Mouse (Mus musculus) megakaryocyte-erythroid progenitor cell, adult 5-6 weeks (primary cell): ENCODE results near the gene Gm10272. TPM values are rescaled to one million over a fixed set of nuclear protein-coding genes. Genes with fewer than 3 reads are reported as not detected.
A peak's percentile ranks its signal among the peaks of the same experiment; 100 is the strongest.
"Not testable (repeated sequence)": the region's sequence is repeated elsewhere in the genome, so short reads cannot be mapped to it uniquely, and the experiment has no call there.

Experiments
- ATAC-seq: replicated peaks from 2 replicates; pipeline ENCODE4 v1.8.0; 2016; ENCODE audit warnings: mild to moderate bottlenecking, inconsistent platforms; ENCODE audit not compliant: severe bottlenecking, poor library complexity, low FRiP score, low TSS enrichment
- total RNA-seq, 2 experiments: library from RNA; stranded (forward) in 1 of 2; stranded (reverse) in 1 of 2; fragments of 200-1000, 215-1000 nt in 1 of 2; fragments of >200 nt in 1 of 2; fragmentation: Nextera tagmentation in 1 of 2; gene quantifications; 2 replicates each; pipeline ENCODE4 v1.2.3; 2014 to 2017

Gm10272 gene
- not detected in 2 replicates for total RNA-seq (2014; fragmentation: Nextera tagmentation)
- total RNA-seq (2017), result not detected in 2 replicates

GRCm38 (mm10) chr10:77706326-77706725 lies at the start of gene Gm10272:
Gene Gm10272 (plus strand): TSS chr10:77706626.
- ATAC-seq, result no peak

GRCm38 (mm10) chr10:77658286-77658994 lies 48.0 kb upstream of the Gm10272 start:
- ATAC-seq, result 0 out of 2 replicates have a peak, but pooled peaks have one; percentile 53

- ATAC-seq, result no peak
Observed at GRCm38 (mm10) chr10:77663949-77664665, 42.3 kb upstream of the Gm10272 start.

- ATAC-seq, result no peak
Observed at GRCm38 (mm10) chr10:77666342-77666741, 40.1 kb upstream of the Gm10272 start.

GRCm38 (mm10) chr10:77667402-77667801 lies 39.0 kb upstream of the Gm10272 start:
- no peak for ATAC-seq

GRCm38 (mm10) chr10:77670710-77671109 lies 35.7 kb upstream of the Gm10272 start:
- ATAC-seq, result no peak

GRCm38 (mm10) chr10:77671519-77671918 lies 34.9 kb upstream of the Gm10272 start:
- ATAC-seq, result peak; percentile 80

- ATAC-seq, result no peak
Observed at GRCm38 (mm10) chr10:77673765-77674164, 32.7 kb upstream of the Gm10272 start.

GRCm38 (mm10) chr10:77677562-77677961 lies 28.9 kb upstream of the Gm10272 start:
- no peak for ATAC-seq

- ATAC-seq, result no peak
Observed at GRCm38 (mm10) chr10:77682994-77683393, 23.4 kb upstream of the Gm10272 start.

- no peak for ATAC-seq
Observed at GRCm38 (mm10) chr10:77684181-77684580, 22.2 kb upstream of the Gm10272 start.

GRCm38 (mm10) chr10:77685895-77686664 lies 20.3 kb upstream of the Gm10272 start, which contains the start of gene Tspear:
Gene Tspear (plus strand): TSS chr10:77686569.
- no peak for ATAC-seq

- no peak for ATAC-seq
Observed at GRCm38 (mm10) chr10:77687021-77687420, 19.4 kb upstream of the Gm10272 start.

GRCm38 (mm10) chr10:77690356-77690807 lies 16.0 kb upstream of the Gm10272 start, which contains the start of gene Gm19402:
Gene Gm19402 (minus strand): TSS chr10:77690757.
- ATAC-seq, result not testable (repeated sequence)

- no peak for ATAC-seq
Observed at GRCm38 (mm10) chr10:77697133-77697532, 9.3 kb upstream of the Gm10272 start, which contains the start of gene Gm9508. Gene Gm9508 (minus strand): TSS chr10:77697233.

GRCm38 (mm10) chr10:77709831-77710230 lies 3.4 kb downstream of the Gm10272 start:
- ATAC-seq, result no peak

- not testable (repeated sequence) for ATAC-seq
Observed at GRCm38 (mm10) chr10:77711157-77711556, 4.7 kb downstream of the Gm10272 start, which contains the start of gene Gm10024. Gene Gm10024 (plus strand): TSS chr10:77711457.

- no peak for ATAC-seq
Observed at GRCm38 (mm10) chr10:77713734-77714133, 7.3 kb downstream of the Gm10272 start.

GRCm38 (mm10) chr10:77715507-77715906 lies 9.1 kb downstream of the Gm10272 start, which contains the start of gene Gm10142:
Gene Gm10142 (plus strand): TSS chr10:77715807.
- no peak for ATAC-seq
